Mouse (Mus musculus) embryonic fibroblast, embryonic 13.5 days (primary cell): ENCODE measurements around the gene Larp4b. TPM values are rescaled to one million over a fixed set of nuclear protein-coding genes. Genes with fewer than 3 reads are reported as not detected.
A peak's percentile ranks its signal among the peaks of the same experiment; 100 is the strongest.

Experiments used
- H3K27ac ChIP-seq: 2 replicates; pipeline ENCODE4 v1.5.1; 2012; ENCODE audit warnings: low read length, control low read depth, inconsistent platforms; ENCODE audit not compliant: insufficient read depth
- H3K4me1 ChIP-seq: 2 replicates; pipeline ENCODE4 v1.6.1; 2011; ENCODE audit warnings: low read length; ENCODE audit not compliant: control insufficient read depth, insufficient read depth
- H3K4me3 ChIP-seq: 2 replicates; pipeline ENCODE4 v1.5.1; 2011; ENCODE audit warnings: mild to moderate bottlenecking, control low read depth, low read length; ENCODE audit not compliant: insufficient read depth
- CTCF ChIP-seq: IDR thresholded peaks from 2 replicates; pipeline ENCODE4 v1.5.1; 2011; ENCODE audit warnings: mild to moderate bottlenecking, control low read depth, low read length, moderate library complexity, borderline replicate concordance; ENCODE audit not compliant: insufficient read depth
- POLR2A ChIP-seq: IDR thresholded peaks from 2 replicates; pipeline ENCODE4 v1.6.1; 2011; ENCODE audit warnings: low read depth, mild to moderate bottlenecking, control low read depth, low read length, moderate library complexity
- polyA plus RNA-seq: library from polyadenylated mRNA; stranded (reverse); fragments of >200 nt; gene quantifications from 2 replicates; pipeline ENCODE4 v1.2.4, GENCODE M21; 2011; ENCODE audit warnings: low read depth; ENCODE audit not compliant: missing spikeins, insufficient read length

Gene Larp4b
- polyA plus RNA-seq, 1 experiment: 54.6 TPM

DNA sequence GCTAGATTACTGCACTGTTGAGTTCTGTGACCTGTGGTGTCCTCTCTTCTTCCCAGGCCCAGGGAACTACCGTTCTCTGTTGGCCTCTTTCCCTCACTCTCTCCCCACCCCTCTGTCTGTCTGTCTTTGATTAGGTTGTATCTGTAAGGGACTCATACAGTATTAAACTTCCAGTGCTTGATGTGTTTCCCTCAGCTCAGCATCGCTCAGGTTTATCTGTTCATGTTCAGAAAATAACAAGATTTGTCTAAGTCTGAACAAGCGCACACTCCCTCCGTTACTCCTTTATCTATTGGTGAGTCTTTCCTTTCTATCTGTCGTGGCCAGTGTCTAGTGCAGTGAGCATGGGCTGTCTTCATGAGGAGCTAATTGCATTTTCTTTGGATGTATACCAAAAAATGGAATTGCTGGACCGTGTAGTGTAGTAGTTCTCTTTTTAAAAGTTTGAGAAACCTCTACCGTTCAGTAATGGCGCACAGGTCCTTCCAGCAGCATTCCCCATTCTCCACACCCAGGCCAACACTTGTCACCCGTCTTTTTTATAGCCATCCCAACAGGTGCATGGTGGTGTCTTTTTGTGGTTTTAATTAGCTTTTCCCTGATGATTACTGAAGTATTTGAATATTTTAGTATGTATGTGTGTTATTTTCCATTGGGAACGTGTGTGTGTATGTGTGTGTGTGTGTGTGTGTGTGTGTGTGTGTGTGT, 27.3 kb downstream of the Larp4b start:
- peaks cover 3% of the 10 kb centered on the region for H3K4me1 ChIP-seq
- TF ChIP-seq POLR2A (no peak), CTCF (no peak)

DNA sequence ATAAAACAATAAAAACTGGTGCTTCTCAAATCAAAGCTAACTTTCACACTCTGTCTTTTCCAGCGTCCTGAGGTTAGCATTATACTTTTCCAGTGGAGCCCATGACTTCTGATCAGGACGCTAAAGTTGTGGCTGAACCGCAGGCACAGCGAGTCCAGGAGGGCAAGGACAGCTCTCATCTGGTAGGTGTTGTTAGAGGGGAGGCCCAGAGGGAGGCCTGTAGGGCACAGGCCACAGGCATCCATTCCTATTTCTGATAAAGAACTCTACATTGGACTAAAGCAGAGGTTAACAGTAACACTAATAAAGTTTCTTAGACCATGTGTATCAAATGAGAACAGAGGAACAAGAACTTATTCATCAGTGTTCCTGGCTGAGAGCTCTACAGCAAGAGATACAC, 28.4 kb downstream of the Larp4b start:
- H3K27ac ChIP-seq: no peak overlapping the region
- H3K4me1 ChIP-seq: peaks cover 3% of the 10 kb centered on the region
- no peak overlapping the region for H3K4me3 ChIP-seq
- no peak for TF ChIP-seq POLR2A
- TF ChIP-seq CTCF: no peak

More for the DNA sequence above, 27.3 kb downstream of the Larp4b start:
- Histone ChIP-seq H3K27ac (no peak overlapping the region), H3K4me3 (no peak overlapping the region)

DNA sequence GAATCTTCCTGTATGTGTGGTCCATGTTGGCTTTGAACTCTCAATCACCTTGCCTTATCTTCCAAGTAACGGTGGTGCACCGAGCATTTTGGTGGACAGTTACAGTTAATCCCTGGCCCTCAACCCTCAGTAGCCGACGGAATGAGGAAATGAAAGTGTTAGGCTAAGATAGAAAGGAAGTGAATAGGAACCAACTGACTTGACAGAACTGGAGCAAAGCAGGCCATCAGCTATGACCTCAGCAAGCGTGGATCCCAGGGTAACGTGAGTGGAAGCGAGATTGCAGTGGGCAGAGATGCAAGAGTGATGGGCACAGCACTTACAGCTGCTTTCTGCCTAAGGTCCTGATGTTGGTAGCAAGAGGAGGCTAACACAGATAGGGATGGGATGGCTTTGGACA, 31.5 kb downstream of the Larp4b start:
- Histone ChIP-seq H3K27ac (no peak overlapping the region), H3K4me3 (no peak overlapping the region), H3K4me1 (peaks cover 9% of the 10 kb centered on the region)
- no peak for TF ChIP-seq CTCF
- no peak for TF ChIP-seq POLR2A

DNA sequence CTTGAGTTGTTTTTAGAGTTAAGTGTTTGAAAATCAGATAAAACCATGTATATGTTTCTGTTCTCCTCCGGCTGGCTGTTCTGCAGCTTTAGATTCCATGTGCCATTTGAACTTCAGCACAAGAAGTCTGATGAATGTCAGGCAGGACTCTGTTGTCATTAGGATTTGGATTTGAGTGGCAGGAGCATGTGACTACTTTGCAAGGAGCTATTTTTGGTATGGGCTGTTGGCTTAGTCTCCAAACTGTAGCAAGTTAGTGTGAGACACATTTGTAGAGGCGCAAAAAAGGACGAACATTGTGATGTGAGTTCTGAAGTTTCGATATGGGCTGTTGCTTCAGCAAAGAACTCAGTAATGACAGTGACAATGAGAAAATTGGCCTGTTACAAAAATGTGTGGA, 34.0 kb downstream of the Larp4b start:
- no peak for TF ChIP-seq CTCF
- TF ChIP-seq POLR2A: no peak
- Histone ChIP-seq H3K27ac (no peak overlapping the region), H3K4me1 (peaks cover 7% of the 10 kb centered on the region; the same call in 1 of the 2 replicates)

GRCm38 (mm10) chr13:9128707-9129314, 35.1 kb downstream of the Larp4b start:
- H3K27ac ChIP-seq: no peak overlapping the region
- peaks cover 7% of the 10 kb centered on the region; the same call in 1 of the 2 replicates for H3K4me1 ChIP-seq
- H3K4me3 ChIP-seq: no peak overlapping the region
- TF ChIP-seq CTCF (no peak), POLR2A (no peak)

More for the DNA sequence above, 34.0 kb downstream of the Larp4b start:
- H3K4me3 ChIP-seq: no peak overlapping the region

DNA sequence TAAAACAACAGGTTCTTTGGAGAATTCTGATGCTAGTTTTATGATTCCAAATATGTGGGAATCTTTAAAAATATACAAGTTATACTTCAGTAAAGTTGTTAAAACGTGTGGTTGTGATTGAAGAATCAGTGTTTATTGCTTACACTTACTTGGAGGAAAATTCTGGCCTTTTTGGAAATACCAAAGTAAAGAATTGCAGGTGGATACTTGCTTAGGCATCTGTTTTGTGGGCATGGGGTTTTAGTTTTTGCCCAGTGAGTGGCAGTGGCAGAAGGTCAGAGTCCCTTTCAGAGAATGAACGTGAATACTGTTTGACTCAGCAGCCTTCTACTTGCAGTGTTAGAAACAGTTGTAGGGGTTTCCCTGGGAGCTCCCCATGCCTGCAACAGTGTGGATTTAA, 40.7 kb downstream of the Larp4b start:
- TF ChIP-seq POLR2A: no peak
- TF ChIP-seq CTCF: no peak
- Histone ChIP-seq H3K27ac (no peak overlapping the region), H3K4me3 (no peak overlapping the region), H3K4me1 (peaks cover 7% of the 10 kb centered on the region)

GRCm38 (mm10) chr13:9136088-9136487, 42.4 kb downstream of the Larp4b start:
- H3K4me1 ChIP-seq: peaks cover 16% of the 10 kb centered on the region
- H3K27ac ChIP-seq: no peak overlapping the region
- no peak for TF ChIP-seq POLR2A
- no peak for TF ChIP-seq CTCF
- no peak overlapping the region for H3K4me3 ChIP-seq

DNA sequence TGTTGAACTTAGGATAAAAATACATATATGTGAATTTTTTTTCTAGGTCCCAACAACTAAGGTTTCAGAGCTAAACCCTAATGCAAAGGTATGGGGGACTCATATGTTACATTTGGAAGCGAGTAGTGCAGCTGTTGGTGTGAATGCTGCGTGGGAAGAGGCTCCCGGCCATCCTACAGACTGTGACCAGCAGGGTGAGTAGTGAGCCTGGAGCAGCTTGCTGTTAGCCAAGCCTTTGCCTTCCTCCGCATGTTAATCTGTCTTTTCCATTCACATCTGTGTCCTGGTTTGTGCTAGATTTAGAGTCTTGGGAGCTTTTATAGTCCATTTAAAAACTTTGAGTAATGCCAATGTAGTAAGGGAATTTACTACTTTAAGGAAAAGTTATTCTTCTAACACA, 43.1 kb downstream of the Larp4b start:
- no peak for TF ChIP-seq POLR2A
- TF ChIP-seq CTCF: peak; percentile 53; the same call in 1 of the 2 replicates

GRCm38 (mm10) chr13:9139466-9139991, 45.8 kb downstream of the Larp4b start:
- H3K4me3 ChIP-seq: no peak overlapping the region
- TF ChIP-seq CTCF (no peak), POLR2A (no peak)
- peak overlapping the region; percentile 80 for H3K27ac ChIP-seq
- H3K4me1 ChIP-seq: peaks cover 16% of the 10 kb centered on the region

More for the DNA sequence above, 43.1 kb downstream of the Larp4b start:
- Histone ChIP-seq H3K27ac (no peak overlapping the region), H3K4me1 (peaks cover 16% of the 10 kb centered on the region), H3K4me3 (no peak overlapping the region)

- TF ChIP-seq CTCF (no peak), POLR2A (no peak)
- Histone ChIP-seq H3K4me3 (no peak overlapping the region), H3K4me1 (peaks cover 16% of the 10 kb centered on the region), H3K27ac (peak overlapping the region; percentile 80; the same call in 1 of the 2 replicates)
Measured at GRCm38 (mm10) chr13:9140204-9140603, 46.5 kb downstream of the Larp4b start.
